Mouse (Mus musculus): ENCODE data around the gene Kdelr3.

Kdelr3 gene

DNA sequence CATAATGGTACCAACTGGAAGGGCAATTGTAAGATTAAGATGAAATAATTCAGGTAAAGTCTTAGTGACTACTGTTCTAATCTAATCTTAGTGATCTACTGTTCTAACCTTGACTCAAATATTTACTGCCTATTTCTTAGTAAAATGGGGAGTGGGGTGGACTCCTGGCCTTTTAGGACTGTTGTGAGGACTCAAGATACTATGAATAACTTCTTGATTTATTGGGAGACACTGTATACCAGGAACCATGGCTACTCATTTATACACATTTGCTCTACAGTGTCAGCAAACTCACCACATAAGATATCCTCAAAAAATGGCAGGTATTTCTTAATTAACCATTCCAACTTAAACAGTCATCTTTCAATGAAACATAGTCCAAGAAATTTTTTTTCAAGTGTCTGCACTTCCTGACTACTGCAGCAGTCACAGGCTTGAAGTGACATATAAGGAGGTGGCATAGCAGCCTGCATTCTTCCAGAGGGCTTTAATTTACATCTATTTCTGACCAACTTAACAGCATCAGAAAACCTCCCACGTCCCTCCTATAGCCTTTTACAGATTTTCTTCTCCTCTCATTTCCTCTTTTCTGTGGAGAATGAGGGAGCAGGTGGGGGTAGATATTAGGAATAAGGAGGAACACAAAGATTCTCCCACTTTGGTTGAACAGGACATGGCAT, 59.5 kb downstream of the Kdelr3 start:
- peak in 1 of 2 experiments; percentile 37 for DNase-seq (ENCODE audit: low spot score in 2 of 2)

DNA sequence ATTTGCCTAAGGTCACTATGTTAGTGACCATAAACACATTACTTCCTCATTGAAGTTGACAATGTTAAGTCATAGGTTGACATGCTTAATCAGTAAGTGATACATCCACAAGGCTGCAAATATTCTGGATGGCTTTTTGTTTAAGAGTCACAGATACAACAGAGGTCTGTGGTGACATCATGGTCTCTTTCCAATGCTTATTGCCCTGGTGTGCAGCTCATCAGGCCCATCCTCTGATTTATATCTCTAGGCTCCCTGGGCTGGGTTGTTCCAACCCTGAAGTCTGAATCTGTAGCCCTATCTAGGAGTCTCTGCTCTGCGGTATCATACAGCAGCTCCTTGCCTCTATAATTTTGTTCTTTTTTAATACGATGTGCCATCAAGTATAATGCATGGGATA, 60.7 kb downstream of the Kdelr3 start:
- no peak for DNase-seq (ENCODE audit: low spot score in 2 of 2)

Data from frontal cortex, postnatal 36 days (tissue).